Mouse (Mus musculus) cerebellum, adult 18-20 months (tissue): Measurements from ENCODE around the gene 1700013H16Rik.
A peak's percentile ranks its signal among the peaks of the same experiment; 100 is the strongest.
"Not testable (repeated sequence)": the region's sequence is repeated elsewhere in the genome, so short reads cannot be mapped to it uniquely, and the experiment has no call there.

Experiments used
- DNase-seq, 2 experiments: peaks; one replicate each; pipeline ENCODE4 v3.0.0; 2021

The 1700013H16Rik gene

DNA sequence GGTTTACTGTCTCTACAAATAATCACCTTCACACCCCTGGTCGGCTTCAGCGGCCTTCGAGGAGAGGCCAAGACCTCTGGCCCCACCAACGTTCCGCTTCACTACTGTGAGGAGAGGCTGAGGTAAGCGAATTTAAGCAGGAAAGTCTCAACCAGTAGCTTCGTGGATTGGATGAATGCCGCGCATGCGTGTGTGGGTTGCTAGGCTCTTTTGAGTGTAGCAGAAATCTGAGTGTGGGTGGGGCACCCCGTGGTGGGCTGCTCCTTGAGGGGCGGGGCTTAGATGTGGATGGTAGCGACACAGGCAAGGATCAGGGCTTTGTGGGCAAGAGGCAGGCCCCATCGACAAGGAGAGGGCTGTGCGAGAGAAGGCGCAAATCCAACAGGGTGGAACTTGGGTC lies at the start of gene 1700013H16Rik:
Gene 1700013H16Rik, minus strand, starts transcription at position 96 of the 400 bp plus-strand sequence.
- no peak for DNase-seq

DNA sequence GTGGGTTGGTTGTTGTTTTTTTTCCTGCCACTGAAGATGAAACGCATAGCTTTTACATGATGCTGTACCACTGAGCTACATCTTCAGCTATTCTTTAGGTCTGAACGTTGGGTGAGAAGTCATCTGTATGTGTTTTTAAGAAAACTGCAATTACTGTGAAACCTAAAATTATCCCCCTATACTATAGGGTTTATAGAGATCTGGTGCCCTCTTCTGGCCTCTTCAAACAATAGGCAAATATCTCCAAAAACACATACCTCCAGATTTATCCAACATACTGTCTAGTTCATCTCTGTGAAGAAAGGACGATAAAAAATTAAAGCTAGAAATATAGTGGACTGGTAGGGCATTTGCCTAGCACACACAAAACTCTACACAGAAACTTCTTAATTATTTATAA lies 41.4 kb upstream of the 1700013H16Rik start:
- no peak for DNase-seq

DNA sequence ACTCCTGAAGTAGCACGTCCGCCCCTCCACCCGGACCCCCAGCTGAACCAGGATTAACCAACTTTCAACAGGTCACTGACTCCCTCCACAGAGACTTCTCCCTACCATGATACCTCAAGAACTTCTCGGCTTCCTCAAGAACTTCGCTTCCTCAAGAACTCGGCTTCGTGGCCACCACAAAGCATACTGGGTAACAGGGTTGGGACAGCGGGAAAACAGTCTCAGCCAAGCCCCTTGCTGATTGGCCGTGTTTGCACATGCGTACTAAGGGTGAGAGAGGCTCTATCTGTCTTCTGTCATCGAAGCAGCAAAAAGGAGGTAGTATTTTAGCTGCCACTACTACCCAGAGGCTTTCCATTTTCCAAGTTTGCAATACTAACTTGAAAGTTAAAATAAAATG lies 39.9 kb upstream of the 1700013H16Rik start, which contains the start of gene Xlr:
Gene Xlr, minus strand, starts transcription at position 188 of the 400 bp plus-strand sequence.
- DNase-seq, result not testable (repeated sequence)

DNA sequence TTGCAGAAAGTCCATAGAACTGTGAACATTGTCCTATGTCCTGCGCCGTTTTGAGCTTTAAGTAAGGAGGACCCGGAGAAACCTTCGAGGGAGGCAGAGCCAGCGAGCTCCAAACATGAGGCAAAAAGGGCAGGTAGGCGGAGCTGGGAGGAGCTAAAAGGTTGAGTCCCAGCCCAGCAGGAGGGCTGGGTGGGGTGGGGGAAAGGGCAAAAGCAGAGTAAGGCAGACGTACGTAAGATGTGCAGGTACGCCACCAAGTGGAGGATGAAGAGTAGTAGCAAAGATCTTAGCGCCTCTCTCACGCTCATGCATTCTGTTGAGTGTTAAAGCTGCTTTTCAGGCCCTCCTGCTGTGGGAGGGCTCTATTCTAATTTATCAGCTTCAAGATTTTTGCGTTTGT lies 18.6 kb upstream of the 1700013H16Rik start, which contains the start of gene Zfp36l3:
Gene Zfp36l3, minus strand, starts transcription at position 119 of the 400 bp plus-strand sequence.
- no peak for DNase-seq

DNA sequence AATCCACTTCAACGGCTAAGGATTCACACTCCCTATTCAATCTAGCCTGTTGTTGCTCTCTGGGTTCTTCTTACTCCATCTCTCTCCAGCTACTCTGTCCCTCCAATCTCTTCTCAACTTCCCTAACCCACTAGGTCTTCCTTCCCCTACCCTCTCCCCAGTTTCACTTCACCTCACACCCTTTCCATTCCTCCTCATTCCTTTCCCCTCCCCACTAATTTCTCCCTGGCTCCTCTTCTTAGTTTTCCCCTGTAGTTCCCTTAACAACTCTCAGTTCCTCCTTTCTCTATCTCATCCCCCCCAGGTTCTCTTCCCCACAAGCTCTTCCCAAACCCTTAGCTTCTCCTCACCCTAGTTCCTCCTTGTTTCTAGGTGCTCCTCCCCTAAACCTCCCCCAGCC lies 4.8 kb downstream of the 1700013H16Rik start:
- DNase-seq, result no peak

DNA sequence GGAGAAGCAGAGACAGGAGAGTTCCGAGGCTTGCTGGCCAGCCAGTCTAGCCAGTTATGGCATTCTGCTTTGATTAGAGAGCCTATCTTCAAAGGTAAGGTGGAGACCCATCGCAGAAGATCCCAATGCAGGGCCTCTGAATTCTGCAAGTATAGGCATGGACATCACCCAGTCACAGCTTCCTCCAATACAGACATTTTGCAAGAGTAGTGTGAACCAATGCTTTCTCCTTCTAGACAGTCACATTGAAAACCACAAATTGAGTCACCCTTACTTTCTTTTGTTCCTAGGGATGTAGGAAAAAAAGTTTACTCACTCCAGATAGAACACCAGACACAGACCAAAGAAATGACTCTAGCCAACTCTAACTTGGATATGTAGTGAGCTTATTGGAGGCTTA lies 28.7 kb downstream of the 1700013H16Rik start:
- no peak for DNase-seq

DNA sequence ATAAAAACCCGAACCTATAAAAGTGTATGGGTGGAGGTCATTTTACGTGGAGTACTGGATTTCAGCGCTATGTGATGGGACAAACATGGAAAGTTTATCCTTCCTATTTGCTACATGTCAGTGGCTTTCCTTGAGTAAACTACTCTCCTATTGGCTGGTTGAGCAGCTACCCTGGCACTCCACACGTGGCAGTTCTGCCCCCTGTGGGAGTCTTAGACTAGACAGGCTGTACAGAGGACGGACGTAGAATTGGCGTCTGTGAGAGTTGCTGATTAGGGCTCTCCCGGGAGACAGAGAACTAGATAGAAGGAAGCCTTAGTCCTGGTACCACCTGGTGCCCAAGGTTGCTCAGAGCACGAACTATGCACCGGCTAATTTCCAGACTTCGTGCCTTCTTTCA lies 33.0 kb downstream of the 1700013H16Rik start, which contains the start of gene 4930502E18Rik:
Gene 4930502E18Rik, plus strand, starts transcription at position 231 of the 400 bp plus-strand sequence.
- no peak for DNase-seq

DNA sequence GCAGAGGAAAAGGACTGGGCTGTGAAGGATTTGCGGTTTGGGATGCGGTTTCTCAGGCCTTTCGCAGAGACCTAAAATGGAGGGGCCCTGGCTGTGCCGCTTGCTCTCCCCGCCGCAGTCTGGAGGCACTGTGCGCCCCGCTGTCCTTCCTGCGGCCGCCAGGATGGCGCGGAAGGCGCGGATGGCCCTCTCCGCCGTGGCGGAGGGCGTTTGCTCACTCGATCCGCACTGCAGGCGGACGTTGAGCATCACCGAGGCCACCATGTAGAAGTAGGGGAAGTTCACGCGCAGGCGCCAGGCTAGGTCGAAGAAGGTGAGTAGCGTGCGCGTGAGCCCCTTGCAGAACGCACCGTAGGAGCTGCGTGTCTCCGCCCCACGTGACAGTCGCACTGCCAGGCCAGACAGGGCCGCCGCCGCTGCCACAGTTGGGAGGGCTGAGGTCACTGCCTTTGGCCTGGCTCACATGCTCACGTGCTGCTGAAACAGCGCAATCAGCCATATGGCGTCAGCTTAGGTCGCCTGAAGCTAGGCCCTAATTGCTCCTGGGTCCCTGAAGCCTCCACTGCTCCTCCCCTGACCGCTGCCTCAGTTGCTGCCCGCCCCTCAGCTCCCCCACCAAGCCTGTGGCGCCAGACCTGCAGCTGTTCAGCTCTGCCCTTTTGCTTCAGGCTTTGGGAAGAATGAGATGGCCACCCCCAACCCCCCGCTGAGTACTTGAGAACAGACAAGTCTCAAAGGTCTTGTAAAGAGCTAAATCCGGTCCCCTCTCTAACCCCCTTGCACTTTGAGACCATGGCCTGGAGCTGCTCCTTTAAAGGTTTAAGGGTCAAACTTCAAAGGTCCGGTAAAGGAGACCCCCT lies 41.1 kb downstream of the 1700013H16Rik start:
- peak; percentile 59 to 67 for DNase-seq

DNA sequence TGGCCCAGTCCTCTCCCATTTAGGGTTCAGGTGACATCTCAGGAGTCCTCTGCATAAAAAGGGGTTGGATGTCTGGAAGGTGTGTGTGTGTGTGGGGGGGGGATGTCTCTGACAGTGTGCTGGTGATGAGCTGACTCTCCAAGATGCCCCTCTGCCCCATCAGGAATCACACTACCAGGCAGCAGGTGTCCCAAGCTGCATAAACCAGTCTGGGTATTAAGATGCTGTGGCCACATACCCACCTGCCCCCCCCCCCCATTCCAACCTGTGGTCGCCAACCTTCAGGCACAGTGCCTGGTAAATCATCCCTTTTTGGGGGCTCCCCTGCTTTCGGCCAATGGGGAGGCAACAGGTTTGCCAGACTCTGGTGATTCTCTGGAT lies 41.7 kb downstream of the 1700013H16Rik start:
- DNase-seq, result no peak

DNA sequence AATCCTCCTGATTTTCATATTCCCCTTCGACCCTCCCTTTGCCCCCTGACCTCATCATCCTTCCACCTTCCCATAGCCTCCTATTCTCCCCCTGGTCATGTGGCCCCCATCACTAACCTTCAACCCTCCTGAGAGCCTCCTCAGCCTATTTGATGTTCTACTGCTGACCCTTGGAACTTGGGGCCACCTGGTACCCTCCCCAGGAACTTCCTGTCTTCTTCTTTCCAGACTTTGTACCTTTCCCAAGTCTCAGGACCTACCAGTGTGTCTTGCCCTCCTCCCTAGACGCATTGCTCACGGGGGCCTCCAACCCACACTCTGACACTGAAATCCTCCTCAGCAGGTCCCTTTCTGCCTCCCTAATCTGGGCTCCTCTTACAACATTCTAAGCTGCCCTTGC lies 55.0 kb downstream of the 1700013H16Rik start:
- DNase-seq, result no peak

DNA sequence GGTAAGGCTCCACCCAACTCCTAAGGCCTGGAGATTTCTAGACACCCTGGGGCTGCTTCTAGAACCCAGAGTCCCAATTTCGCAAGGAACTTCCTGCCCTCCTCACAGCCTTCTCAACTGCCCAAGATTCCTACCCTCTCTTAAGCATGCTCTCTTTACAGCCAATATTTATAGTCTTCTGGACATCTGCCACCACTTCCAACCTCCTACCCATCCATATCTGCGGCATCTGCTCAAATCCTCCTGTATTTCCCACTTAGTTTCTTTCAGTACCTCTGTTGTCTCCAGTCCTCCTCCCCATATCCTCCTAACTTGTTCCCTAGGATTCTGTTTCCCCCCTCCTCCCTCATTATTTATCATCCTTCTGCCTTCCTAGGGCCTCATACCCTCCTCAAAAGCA lies 58.4 kb downstream of the 1700013H16Rik start:
- no peak for DNase-seq

DNA sequence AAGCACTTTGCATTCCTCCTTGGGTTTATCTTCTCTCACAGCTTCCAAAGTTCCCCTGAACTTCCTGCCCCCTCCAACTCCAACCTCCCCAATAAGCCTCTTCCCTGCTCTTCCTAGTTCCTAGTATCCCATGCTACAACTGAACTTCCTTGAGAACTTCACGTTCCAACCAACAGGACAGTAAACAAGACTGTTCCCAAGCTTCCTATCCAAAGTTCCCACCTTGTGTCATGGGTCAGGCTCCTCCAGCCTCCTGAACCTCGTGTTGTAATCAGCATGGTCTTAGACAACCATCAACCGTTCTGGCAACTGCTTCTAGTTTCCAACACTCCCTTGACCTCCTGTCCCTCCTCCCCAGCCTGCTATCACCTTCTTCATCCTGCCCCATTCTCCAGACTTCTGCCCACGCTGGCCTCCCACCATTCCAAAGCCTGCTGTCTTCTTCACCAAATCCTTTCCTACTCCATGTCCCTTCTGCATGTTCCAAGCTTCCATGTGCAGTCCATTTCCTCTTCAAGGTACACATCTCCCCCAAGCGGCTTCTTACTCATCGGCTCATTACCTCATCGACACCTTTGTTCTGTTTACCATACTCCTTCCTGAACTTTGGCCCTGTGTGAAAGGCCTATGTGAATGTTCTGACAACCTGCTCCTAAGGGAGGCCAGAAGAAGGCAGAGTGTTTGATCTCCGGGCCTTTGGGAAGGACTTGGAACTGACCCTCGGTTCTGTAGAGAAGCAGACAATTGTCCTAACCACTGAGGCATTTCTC lies 63.4 kb downstream of the 1700013H16Rik start:
- no peak for DNase-seq

DNA sequence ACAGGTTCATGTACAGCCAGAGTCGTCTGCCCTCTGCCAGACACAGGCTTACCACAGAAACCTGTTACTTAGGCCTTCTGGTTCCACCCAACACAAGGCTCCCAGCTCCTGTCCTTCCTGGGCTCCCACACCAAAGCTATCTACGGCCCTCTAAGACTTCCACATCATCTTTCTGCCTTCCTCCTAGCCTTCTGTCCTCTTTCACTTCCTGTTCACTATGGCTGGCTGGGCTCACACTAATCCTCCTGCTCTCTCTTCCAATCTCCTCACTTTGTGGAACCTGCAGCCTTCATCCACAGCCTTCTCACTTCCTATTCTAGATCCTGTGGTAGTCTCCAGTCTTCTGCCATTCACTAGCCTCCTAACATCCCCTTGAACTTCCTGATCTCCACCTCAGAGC lies 64.5 kb downstream of the 1700013H16Rik start:
- no peak for DNase-seq
